Mouse (Mus musculus) embryonic facial prominence, embryonic 11.5 days (tissue): ENCODE measurements around the gene Tcp11l2. TPM values are rescaled to one million over a fixed set of nuclear protein-coding genes. Genes with fewer than 3 reads are reported as not detected.

Experiments
- ATAC-seq: fragments of 200-750 bp; cut with Nextera tagmentation; replicated peaks from 2 replicates; pipeline ENCODE4 v1.8.0; 2017; ENCODE audit warnings: low read depth; ENCODE audit not compliant: insufficient number of reproducible peaks, low FRiP score, low TSS enrichment
- DNase-seq: peaks from one replicate; pipeline ENCODE4 v3.0.0-alpha.2; 2015; ENCODE audit warnings: low spot score
- H3K27ac ChIP-seq: fragments of 300-500 bp; sonication (generic); replicated peaks from 2 replicates; pipeline ENCODE4 v1.5.1; 2014; ENCODE audit warnings: mild to moderate bottlenecking, low read depth, low read length, control low read depth
- H3K27me3 ChIP-seq: fragments of 300-500 bp; sonication (generic); 2 replicates; pipeline ENCODE4 v1.6.1; 2014; ENCODE audit warnings: mild to moderate bottlenecking, low read length, moderate library complexity, mixed read lengths; ENCODE audit not compliant: control insufficient read depth, insufficient read depth
- H3K36me3 ChIP-seq: fragments of 300-500 bp; sonication (generic); replicated peaks from 2 replicates; pipeline ENCODE4 v1.6.1; 2014; ENCODE audit warnings: low read depth, mild to moderate bottlenecking, low read length, moderate library complexity, mixed read lengths; ENCODE audit not compliant: control insufficient read depth, insufficient read depth
- H3K4me1 ChIP-seq: fragments of 300-500 bp; sonication (generic); 2 replicates; pipeline ENCODE4 v1.6.1; 2014; ENCODE audit warnings: low read length, mixed read lengths; ENCODE audit not compliant: control insufficient read depth, insufficient read depth
- H3K4me2 ChIP-seq: fragments of 300-500 bp; sonication (generic); 2 replicates; pipeline ENCODE4 v1.6.1; 2014; ENCODE audit warnings: low read depth, mild to moderate bottlenecking, control low read depth, low read length, moderate library complexity
- H3K4me3 ChIP-seq: fragments of 300-500 bp; sonication (generic); 2 replicates; pipeline ENCODE4 v1.5.1; 2014; ENCODE audit warnings: low read depth, low read length, control low read depth
- H3K9ac ChIP-seq: fragments of 300-500 bp; sonication (generic); replicated peaks from 2 replicates; pipeline ENCODE4 v1.6.1; 2014; ENCODE audit warnings: mild to moderate bottlenecking, control low read depth, low read length
- H3K9me3 ChIP-seq: fragments of 300-500 bp; sonication (generic); replicated peaks from 2 replicates; pipeline ENCODE4 v1.6.1; 2016; ENCODE audit warnings: mild to moderate bottlenecking, low read length, inconsistent platforms, mixed read lengths; ENCODE audit not compliant: control insufficient read depth
- WGBS: fragments of 180-500 bp; shearing (Covaris S2); extraction: QIAGEN DNeasy Blood & Tissue Kit; methylation state at CpG from one replicate; pipeline ENCODE4 v1.1.7; 2014; 5-methylcytosine and 5-hydroxymethylcytosine counted together
- polyA plus RNA-seq: library from polyadenylated mRNA; unstranded; fragments of >200 nt; fragmentation: Nextera tagmentation; extraction: Ambion mirVana; gene quantifications from 2 replicates; pipeline ENCODE4 v1.2.1, GENCODE M21; 2014

The Tcp11l2 gene
- polyA plus RNA-seq, 1 experiment from 2014 or later, result 9.7 TPM

DNA sequence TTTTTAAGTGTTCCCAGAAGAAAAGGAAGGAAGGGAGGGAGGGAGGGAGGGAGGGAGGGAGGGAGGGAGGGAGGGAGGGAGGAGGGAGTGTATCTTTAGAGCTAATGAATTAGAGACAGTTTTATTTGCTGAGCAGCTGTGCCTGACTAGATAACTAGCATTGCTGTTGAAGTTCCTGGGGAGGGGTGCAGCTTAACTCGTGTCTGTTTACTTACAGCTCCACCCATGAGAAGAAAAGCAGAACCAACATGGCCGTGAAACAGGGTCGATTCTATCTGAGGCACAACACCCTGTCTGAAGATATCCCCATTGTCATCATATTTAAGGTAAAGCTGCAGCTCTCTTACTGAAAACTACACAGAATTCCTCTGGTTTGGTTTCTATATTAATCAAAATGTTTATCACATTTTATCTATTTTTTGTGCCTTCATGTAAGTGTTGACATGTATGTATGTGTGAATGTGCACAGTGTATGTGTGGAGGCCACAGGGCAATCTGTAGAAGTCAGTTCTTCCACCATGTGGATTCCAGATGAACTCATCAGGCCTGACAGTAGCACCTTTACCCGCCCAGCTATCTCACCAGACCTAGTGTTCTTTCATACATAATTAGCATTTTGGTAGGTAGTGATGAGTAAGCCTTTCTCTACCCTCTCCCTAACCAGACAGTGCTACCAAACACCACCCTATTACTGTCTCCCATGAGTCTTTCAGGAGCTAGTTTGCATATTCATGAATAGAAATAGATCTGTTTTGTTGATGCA is 63.3 kb downstream of the Tcp11l2 start:
- Histone ChIP-seq H3K36me3 (peaks cover 2% of the 10 kb centered on the region), H3K4me3 (no peak overlapping the region), H3K4me2 (no peak overlapping the region), H3K27me3 (no peaks in the 10 kb centered on the region), H3K9me3 (no peaks in the 10 kb centered on the region), H3K4me1 (no peaks in the 10 kb centered on the region), H3K9ac (no peak overlapping the region), H3K27ac (no peak overlapping the region)
- 73% methylated on average over 4 of the region's 4 CpGs for WGBS
- no peak for DNase-seq
- no peak for ATAC-seq

- Histone ChIP-seq H3K4me1 (no peaks in the 10 kb centered on the region), H3K9ac (no peak overlapping the region), H3K36me3 (peaks cover 2% of the 10 kb centered on the region; the same call in 1 of the 2 replicates), H3K4me2 (no peak overlapping the region), H3K27ac (no peak overlapping the region), H3K27me3 (no peaks in the 10 kb centered on the region), H3K4me3 (no peak overlapping the region), H3K9me3 (no peaks in the 10 kb centered on the region)
- ATAC-seq, result no peak
- DNase-seq, result no peak
- WGBS, result 87% methylated on average over 7 of the region's 7 CpGs
Observed at GRCm38 (mm10) chr10:84640861-84641260, 64.4 kb downstream of the Tcp11l2 start.

GRCm38 (mm10) chr10:84641576-84641975 is 65.2 kb downstream of the Tcp11l2 start:
- 91% methylated on average over 2 of the region's 2 CpGs for WGBS
- ATAC-seq, result no peak
- Histone ChIP-seq H3K9me3 (no peaks in the 10 kb centered on the region), H3K4me2 (no peak overlapping the region), H3K36me3 (peaks cover 2% of the 10 kb centered on the region; the same call in 1 of the 2 replicates), H3K27me3 (no peaks in the 10 kb centered on the region), H3K9ac (no peak overlapping the region), H3K27ac (no peak overlapping the region), H3K4me1 (no peaks in the 10 kb centered on the region), H3K4me3 (no peak overlapping the region)
- DNase-seq, result peak; percentile 29

DNA sequence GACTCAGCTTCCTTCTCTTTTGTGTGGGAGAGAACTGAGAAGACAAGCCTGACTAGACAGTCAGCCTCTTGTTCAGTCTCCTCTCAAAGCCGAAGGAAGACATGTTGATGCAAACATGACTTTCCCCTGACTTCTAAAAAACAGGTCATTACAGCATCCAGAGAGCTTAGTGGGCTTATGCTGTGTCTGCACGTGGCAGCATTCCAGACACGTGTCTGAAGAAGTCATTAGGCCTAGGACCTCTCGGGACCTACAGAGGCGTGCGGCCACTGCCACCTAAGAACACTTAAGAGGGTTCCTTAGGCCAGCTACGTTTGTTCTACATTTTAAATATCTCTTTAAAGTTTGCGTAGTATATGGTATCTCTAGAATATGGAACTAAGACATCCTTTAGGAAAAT is 69.5 kb downstream of the Tcp11l2 start:
- H3K9ac ChIP-seq, result no peak overlapping the region
- no peaks in the 10 kb centered on the region for H3K4me1 ChIP-seq
- H3K9me3 ChIP-seq, result no peaks in the 10 kb centered on the region
- DNase-seq (no peak), ATAC-seq (no peak)
- no peak overlapping the region for H3K4me2 ChIP-seq
- 86% methylated on average over 8 of the region's 8 CpGs for WGBS
- no peaks in the 10 kb centered on the region; the same call in 1 of the 2 replicates for H3K36me3 ChIP-seq
- no peak overlapping the region for H3K4me3 ChIP-seq
- H3K27ac ChIP-seq, result no peak overlapping the region
- no peaks in the 10 kb centered on the region for H3K27me3 ChIP-seq

DNA sequence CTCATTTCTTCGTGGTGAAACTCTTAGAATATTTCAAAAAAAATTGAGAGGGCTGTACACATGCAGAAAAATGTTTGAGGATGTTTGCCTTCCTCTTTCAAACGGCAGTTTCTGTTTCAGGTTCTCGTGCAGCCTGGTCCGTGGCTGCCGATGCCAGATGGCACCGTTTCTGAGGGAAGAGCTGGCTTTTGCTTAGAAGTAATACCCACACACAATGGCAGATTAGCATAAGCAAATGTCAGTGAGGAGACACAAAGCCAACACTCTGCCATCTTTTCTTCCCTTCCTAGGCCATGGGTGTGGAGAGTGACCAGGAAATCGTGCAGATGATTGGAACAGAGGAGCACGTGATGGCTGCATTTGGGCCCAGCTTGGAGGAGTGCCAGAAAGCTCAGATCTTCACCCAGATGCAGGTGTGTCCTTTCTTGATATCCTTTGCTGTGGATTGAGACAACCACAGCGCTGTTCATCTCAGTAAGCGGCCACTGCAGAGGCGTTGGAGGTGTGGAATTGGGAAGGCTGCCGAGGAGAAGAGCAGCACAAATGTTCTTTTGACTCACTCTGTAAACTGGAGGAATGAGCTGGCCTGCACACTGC is 70.2 kb downstream of the Tcp11l2 start:
- ATAC-seq, result no peak
- no peak overlapping the region for H3K4me3 ChIP-seq
- no peak overlapping the region for H3K27ac ChIP-seq
- no peaks in the 10 kb centered on the region for H3K9me3 ChIP-seq
- WGBS, result 89% methylated on average over 12 of the region's 12 CpGs
- DNase-seq, result no peak
- H3K4me1 ChIP-seq, result no peaks in the 10 kb centered on the region
- H3K9ac ChIP-seq, result no peak overlapping the region
- H3K27me3 ChIP-seq, result no peaks in the 10 kb centered on the region
- no peak overlapping the region for H3K4me2 ChIP-seq
- H3K36me3 ChIP-seq, result no peaks in the 10 kb centered on the region; the same call in 1 of the 2 replicates

- DNase-seq (no peak), ATAC-seq (no peak)
- no peak overlapping the region for H3K9ac ChIP-seq
- no peaks in the 10 kb centered on the region for H3K9me3 ChIP-seq
- WGBS, result 85% methylated on average over 5 of the region's 5 CpGs
- H3K4me3 ChIP-seq, result no peak overlapping the region
- H3K36me3 ChIP-seq, result no peaks in the 10 kb centered on the region; the same call in 1 of the 2 replicates
- no peaks in the 10 kb centered on the region for H3K4me1 ChIP-seq
- no peak overlapping the region for H3K27ac ChIP-seq
- no peaks in the 10 kb centered on the region for H3K27me3 ChIP-seq
- H3K4me2 ChIP-seq, result no peak overlapping the region
Observed at GRCm38 (mm10) chr10:84647264-84647663, 70.8 kb downstream of the Tcp11l2 start.

DNA sequence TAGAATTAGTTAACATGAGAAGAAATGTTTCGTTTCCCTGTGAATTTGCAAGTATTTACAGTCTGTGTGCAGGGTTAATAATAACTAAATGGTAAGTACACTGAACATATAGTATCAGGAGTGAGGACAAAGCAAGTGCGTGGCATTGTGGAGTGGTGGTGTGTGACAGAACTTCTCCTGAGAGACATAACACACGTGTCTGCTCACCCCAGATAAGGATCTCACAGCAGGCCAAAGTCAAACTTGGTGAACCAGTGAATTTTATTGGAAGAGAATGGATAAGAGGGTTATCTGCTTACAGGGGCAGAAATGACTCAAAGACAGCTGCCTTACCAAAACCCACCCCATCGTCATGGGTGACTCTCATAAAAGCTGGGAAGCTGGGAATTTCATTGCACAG is 72.5 kb downstream of the Tcp11l2 start:
- no peak for ATAC-seq
- DNase-seq, result no peak
- Histone ChIP-seq H3K27ac (no peak overlapping the region), H3K9me3 (no peaks in the 10 kb centered on the region), H3K36me3 (no peaks in the 10 kb centered on the region; the same call in 1 of the 2 replicates), H3K4me2 (no peak overlapping the region), H3K4me1 (no peaks in the 10 kb centered on the region), H3K4me3 (no peak overlapping the region), H3K9ac (no peak overlapping the region), H3K27me3 (no peaks in the 10 kb centered on the region)
- 82% methylated on average over 4 of the region's 4 CpGs for WGBS

GRCm38 (mm10) chr10:84654029-84654428 is 77.6 kb downstream of the Tcp11l2 start:
- Histone ChIP-seq H3K27ac (no peak overlapping the region), H3K9ac (no peak overlapping the region), H3K27me3 (no peaks in the 10 kb centered on the region), H3K36me3 (no peaks in the 10 kb centered on the region; the same call in 1 of the 2 replicates), H3K4me1 (no peaks in the 10 kb centered on the region), H3K4me3 (no peak overlapping the region), H3K9me3 (no peaks in the 10 kb centered on the region), H3K4me2 (no peak overlapping the region)
- 84% methylated on average over 4 of the region's 4 CpGs for WGBS
- DNase-seq (no peak), ATAC-seq (no peak)
